Mouse (Mus musculus): Measurements from ENCODE around the gene Ap2a1. TPM values are rescaled to one million over a fixed set of nuclear protein-coding genes. Genes with fewer than 3 reads are reported as not detected.
A peak's percentile ranks its signal among the peaks of the same experiment; 100 is the strongest.

The Ap2a1 gene
- total RNA-seq, 2 experiments from 2014 or later, result 37.1 to 104 TPM

DNA sequence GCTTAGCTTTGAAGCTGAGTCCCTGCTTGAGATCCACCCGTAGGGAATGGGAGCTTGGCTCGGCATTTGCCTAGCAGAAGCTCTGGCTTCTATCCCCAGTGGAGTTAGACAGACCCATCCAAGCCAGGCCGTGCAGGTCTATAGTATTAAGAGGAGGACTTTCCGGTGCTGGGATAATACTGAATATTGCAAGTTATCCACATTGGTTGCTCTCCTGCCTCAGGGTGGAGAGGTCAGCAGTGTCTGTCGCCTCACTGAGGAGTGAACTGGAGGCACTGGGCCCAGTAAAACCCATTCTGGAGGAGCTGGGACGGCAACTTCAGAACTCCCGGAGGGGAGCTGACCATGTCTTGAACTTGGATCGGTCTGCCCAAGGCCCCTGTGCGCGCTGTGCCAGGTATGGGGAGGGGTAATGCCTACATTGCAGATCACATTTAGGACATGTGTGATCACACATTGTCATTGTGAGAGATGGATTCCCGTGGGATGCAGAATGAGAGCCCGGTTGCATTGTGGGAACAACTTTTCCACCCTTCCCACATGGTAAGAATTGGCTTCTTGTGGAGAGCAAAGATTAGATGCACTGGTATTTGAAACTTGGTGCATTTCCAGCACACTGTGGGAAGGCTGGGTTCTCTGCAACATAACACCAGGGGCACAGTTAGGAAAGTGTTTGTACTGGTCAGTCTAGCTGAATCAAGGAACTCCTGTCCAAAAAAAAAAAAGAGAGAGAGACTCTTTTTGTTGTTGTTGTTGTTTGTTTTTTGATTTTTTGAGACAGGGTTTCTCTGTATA lies 25.0 kb upstream of the Ap2a1 start:
- no peak for ATAC-seq (replicated peaks; ENCODE audit: low FRiP score, low TSS enrichment, poor library complexity, severe bottlenecking)

DNA sequence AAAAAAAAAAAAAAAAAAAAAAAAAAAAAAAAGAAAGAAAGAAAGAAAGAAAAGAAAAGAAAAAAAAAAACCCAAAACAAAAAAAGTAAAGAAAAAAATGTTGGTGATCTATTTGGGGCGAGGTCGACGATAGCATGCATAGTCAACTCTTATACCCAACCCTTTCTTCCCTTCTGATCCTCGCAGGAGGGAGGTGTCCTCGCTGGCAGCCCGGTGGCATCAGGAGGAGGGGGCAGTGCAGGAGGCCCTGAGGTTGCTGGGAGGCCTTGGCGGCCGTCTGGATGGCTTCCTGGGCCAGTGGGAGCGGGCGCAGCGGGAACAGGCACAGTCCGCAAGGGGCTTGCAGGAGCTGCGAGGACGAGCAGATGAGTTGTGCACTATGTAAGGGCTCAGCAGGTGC lies 24.3 kb upstream of the Ap2a1 start:
- ATAC-seq (replicated peaks; ENCODE audit: low FRiP score, low TSS enrichment, poor library complexity, severe bottlenecking), result no peak

DNA sequence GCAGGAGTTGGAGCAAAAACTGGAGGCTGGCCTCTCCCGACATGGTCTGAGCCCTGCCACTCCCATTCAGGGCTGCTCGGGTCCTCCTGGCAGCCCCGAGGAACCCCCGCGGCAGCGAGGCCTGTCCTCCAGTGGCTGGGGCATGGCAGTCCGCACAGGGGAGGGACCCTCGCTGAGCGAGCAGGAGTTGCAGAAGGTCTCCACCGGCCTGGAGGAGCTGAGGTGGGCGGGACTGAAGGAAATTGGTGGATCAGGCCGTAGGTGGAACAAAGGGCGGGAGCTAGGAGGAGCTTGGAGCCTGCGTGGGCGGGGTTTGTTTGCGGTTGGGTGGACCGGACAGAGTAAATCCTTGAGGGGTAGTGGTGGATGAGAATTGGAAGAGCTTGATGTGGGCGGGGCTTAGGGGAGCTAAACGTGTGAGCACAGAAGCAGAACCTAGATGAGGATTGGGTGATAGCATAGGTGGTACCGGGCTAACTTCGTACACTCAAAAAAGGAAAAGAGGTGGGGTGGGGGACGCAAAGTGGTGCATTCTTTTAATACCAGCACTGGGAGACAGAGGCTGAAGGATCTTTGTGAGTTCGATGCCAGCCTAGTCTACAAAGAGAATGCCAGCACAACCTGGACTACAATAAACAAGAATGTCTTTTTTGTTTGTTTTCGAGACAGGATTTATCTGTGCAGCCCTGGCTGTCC lies 23.5 kb upstream of the Ap2a1 start:
- ATAC-seq (replicated peaks; ENCODE audit: low FRiP score, low TSS enrichment, poor library complexity, severe bottlenecking), result peak; percentile 85

DNA sequence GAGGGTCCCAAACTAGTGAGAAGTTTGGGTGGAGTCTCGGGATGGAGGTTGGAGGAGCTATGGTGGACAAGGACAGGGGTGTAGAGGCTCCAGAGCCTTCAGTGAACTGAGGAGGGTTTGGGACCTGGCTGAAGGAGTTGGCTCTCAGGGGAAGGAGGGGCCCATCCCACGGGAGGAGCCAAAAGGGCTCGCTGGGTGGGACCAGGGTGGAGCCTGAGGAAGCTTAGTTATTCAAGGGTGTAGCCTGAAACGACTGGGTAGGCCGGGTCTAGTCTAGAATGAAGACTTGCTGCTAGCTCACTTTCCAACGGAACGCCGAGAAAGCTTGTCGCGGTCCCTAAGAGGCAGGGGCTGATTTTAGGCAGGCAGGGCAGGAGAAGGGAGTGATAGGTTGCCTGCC lies 22.7 kb upstream of the Ap2a1 start:
- peak; percentile 82 for ATAC-seq (replicated peaks; ENCODE audit: low FRiP score, low TSS enrichment, poor library complexity, severe bottlenecking)

DNA sequence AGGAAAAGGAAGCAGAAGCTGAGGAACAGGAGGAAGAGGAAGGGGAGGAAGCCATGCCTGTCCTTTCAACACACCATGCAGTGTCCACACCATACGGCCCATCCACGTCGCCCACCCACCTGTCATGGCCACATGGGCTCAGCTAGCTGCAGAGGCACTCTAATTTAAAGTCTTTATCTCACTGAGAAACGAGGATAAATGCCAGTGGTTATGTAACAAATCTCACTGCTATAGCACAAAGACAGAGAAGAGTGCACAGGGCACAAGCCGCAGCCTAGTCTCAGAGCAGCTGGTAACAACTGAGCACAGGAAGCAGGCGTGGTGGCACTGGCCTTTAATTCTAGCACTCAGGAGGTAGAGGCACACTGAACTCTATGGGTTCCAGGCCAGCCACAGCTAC lies 20.6 kb upstream of the Ap2a1 start:
- ATAC-seq (replicated peaks; ENCODE audit: low FRiP score, low TSS enrichment, poor library complexity, severe bottlenecking), result no peak

DNA sequence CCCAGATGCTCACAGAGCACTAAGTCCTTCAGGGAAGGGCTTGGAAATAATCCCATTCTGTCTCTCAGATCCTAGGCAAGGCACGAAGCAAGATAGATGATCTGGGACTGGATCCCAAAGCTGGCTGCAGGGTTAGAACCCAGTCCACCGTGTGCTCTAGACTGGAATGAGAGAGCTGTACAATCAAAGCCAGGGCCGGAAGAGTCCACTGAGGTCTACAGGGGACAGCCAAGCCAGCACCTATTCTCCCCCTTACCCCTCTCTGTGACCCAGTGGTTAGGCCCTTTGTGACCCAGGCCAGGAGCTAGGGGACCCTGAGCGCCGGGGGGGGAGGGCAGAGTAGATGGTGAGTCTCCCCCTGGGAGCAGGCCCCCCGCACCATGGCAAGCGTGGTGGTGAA lies 13.6 kb upstream of the Ap2a1 start, which contains the start of gene Tsks:
Gene Tsks (plus strand): TSS at position 301 of the 400 bp plus-strand sequence.
- ATAC-seq (replicated peaks; ENCODE audit: low FRiP score, low TSS enrichment, poor library complexity, severe bottlenecking), result no peak

DNA sequence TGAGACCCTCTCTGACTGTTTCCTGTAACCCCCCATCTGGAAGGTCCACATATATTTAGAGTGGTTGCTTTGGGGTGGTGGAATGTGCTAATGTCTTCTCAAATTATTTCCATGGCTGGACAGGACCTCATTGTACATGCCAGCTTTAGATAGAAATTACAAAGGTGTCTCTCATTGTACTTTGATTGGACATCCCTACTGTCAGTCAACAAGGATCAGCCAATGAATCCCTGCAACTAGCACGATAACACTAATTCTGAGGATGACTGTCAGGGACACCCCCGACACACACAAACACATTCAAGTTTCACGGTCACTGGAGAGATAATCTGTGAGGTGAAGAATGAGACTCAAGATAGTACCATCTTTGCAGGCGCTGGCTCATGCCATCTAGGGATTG lies 9.4 kb upstream of the Ap2a1 start:
- no peak for ATAC-seq (replicated peaks; ENCODE audit: low FRiP score, low TSS enrichment, poor library complexity, severe bottlenecking)

DNA sequence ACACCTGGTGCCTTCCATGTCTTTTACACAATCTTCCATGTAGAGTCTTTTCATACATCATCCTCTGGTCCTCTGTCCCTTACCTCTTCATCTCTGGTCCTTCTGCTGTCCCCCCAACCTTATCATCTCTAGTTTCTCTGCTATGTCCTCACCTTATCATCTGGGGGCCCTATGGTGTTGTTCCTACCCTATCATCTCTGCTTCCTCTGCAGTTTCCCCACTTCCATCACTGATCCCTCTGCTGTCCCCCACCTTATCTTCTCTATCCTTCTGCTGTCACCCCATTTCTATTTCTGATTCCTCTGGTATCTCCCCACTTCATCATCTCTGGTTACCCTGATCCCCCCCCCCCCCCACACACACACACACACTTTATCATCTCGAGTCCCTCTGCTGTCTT lies 726 bp downstream of the Ap2a1 start:
- peak; percentile 24 for ATAC-seq (replicated peaks; ENCODE audit: low FRiP score, low TSS enrichment, poor library complexity, severe bottlenecking)

DNA sequence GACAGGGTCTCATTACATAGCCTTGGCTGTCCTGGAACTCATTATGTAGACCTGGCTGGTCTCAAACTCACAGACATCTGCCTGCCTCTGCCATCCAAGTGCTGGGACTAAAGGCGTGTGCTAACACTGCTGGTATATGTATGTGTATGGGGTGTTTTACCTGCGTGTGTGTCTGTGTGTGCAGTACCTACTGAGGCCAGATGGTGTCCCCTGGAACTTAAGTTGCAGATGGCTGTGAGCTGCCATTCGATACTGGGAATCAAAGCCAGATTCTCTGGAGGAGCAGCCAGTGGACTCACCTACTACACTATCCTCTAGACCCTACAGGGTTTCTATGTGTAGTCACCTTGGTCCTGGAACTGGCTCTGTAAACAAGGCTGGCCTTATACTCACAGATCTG lies 3.8 kb downstream of the Ap2a1 start:
- no peak for ATAC-seq (replicated peaks; ENCODE audit: low FRiP score, low TSS enrichment, poor library complexity, severe bottlenecking)

DNA sequence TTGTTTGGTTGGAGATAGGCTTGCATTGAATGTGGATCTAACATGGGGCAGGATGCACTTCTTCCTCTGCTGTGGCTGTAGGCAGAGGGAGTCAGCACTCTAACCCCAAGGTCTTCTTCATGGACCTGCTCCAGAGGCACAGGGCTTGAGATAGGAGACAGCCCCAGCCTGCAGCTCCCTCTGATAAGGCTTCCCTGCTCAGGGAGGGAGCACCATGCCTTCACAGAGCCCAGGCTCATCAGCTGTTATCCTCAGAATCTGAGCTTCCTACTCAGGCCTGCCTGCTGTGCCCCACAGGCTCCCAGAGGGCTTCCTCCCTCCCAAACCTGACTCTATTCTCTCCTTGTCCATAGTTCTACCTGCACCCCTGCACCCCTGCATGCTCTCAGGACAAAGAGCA lies 6.8 kb downstream of the Ap2a1 start:
- ATAC-seq (replicated peaks; ENCODE audit: low FRiP score, low TSS enrichment, poor library complexity, severe bottlenecking), result peak; percentile 77

DNA sequence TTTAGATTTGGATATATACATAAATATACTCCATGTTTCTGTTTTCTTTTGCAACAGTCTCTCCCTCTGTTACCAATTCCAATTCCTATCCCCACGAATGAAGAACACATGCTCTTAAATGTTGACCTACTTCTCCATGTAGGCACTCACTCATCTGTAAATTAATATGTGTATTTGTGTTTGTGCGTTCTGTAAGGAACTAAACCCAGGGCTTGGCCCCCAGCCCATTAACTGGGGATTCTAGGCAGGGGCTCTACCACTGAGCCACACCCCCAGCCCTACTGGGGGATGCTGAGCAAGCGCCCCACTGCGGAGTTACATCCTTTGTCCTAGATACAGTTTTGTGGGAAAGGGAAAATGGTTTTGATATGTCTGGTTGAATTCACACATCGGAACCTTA lies 10.2 kb downstream of the Ap2a1 start:
- ATAC-seq (replicated peaks; ENCODE audit: low FRiP score, low TSS enrichment, poor library complexity, severe bottlenecking), result no peak

DNA sequence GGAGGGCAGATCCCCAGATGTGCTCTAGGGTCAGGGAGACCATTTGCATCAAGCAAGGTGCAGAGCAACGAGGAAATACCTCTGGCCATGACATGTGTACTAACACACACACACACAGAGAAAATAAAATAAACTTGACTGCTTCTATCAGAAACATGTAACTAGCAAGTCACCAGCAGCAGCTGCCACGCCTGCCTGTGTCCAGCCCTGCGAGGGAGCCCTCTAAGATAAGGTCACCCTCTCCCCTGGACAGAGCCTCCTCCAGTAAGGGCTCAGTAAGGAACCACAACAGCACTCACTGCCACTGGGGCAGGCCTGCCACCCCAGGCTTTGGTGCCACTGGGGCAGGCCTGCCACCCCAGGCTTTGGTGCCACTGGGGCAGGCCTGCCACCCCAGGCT lies 11.1 kb downstream of the Ap2a1 start:
- ATAC-seq (replicated peaks; ENCODE audit: low FRiP score, low TSS enrichment, poor library complexity, severe bottlenecking), result no peak

DNA sequence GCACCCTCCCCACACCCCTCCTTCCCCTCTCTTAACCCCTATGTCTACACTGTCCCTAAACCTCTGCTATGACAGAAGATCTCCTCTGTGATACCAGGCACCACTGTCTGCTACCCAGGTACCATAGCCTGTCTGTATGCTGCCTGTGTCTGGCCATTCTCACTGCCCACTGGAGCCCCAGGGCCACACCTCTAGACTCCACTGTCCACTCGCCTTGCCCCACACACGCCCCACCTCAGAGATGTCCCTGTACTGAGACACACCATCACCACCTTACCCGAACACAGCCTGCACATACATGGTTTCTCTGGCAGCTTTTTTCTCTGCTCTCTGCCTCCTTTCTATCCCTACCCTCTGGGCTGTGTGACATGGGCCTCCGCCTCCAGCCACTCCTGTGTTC lies 12.4 kb downstream of the Ap2a1 start:
- ATAC-seq (replicated peaks; ENCODE audit: low FRiP score, low TSS enrichment, poor library complexity, severe bottlenecking), result no peak

DNA sequence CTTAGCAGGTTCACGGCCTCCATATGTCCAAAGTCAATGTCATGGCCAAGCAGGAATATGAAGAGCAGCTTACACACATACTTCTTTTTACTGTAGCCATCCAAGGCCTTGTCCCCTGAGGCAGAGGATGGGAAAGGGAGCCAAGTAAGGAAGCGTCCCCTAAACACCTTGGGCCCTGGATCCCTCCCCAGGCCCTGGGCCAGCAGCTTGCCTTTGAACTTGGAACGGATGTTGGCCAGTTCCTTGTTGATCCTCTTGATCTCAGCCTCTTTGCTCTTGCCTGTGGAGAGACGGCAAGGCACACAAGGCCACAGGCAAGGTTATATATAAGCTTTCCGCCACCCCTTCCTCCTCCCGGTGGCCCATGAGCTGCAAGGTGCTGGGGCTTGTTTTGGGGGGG lies 13.1 kb downstream of the Ap2a1 start:
- no peak for ATAC-seq (replicated peaks; ENCODE audit: low FRiP score, low TSS enrichment, poor library complexity, severe bottlenecking)

DNA sequence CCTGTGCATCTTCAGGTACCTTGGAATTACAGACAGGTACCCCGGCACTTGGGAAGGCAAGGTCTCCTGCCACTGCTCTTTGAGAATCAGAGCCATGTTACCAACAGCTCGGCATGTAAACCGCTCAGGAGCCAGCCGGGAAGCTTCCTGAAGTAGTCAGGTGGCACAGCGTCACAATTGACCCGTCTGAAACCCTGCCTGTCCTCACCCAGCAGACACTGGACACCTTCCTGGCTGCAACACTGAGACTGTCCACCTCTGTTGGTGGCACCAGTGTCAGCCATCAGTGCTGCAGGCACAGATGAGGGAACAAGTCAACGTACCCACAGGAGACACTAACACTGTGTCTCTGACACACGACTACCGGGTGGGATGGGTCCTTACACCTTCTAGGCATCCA lies 14.0 kb downstream of the Ap2a1 start:
- no peak for ATAC-seq (replicated peaks; ENCODE audit: low FRiP score, low TSS enrichment, poor library complexity, severe bottlenecking)

DNA sequence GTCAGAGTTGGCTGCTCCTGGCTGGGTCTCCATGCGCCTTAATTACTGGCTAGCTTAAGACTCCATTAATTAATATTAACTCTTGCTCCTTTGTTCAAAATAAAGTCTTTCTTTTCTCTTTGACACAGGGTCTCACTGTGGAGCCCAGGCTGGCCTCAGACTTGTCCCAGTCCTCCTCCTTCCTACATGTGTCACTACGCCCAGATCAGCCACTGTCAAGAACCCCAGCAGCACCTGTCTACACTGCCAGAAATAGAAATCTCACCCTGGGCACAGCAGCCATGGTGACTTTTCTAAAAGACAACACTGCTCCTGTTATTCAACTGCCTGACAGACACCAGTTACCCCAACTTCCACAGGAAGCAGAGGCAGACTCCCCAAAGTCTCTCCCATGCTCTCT lies 14.9 kb downstream of the Ap2a1 start:
- no peak for ATAC-seq (replicated peaks; ENCODE audit: low FRiP score, low TSS enrichment, poor library complexity, severe bottlenecking)

DNA sequence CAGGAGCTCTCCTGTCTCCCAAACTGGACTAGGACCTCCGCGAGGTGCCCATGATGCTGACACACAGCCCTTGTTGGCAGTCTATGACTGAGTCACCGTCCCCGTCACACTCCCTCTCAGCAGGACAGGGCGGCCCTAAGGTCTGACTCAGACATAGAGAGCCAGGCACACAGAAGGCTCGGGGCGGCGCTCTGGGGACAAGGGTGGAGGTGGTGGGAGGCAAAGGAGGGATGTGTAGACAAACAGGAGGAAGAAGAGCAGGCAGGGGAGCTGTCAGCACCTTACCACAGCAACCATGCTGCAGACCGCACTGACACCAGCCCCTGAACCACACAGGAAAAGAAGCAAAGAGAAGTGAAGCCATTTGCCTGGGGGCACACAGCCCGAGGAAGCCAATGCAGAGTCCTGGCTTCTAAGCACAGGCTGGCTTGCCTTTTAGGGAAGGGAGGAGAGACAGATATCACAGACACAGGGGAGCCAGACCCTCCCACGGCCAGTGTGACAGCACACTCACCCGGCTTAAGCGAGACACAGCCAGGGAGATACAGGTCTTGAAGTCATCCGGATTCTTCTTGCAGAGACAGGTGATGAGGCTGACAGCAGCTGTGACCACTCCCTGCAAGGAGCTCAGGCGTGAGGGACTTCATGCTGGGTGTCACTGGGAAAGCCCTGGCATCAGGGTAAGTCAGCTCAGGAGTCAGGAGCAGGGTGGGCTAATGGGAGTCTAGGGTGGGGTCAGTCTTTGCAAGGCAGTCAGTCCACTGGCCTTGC lies 20.4 kb downstream of the Ap2a1 start:
- ATAC-seq (replicated peaks; ENCODE audit: low FRiP score, low TSS enrichment, poor library complexity, severe bottlenecking), result no peak

DNA sequence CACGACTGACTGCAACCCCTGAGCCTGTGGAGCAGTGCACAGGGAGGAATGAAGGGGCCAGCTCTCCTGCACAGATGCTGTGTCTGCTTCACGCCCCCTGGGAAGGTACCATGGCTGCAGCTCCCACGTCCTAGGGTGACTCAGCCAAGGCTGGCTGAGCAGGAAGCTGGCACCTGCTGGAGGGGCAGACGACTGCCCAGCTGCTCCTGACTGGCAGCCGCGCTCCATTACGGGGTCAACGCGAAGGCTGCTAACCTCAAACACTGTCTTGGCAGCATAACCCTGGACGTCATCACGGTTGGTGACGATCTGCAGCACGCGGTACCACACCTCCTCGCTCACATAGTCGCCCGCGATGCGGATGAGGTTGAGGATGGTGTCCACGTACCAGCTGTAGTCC lies 23.9 kb downstream of the Ap2a1 start:
- no peak for ATAC-seq (replicated peaks; ENCODE audit: low FRiP score, low TSS enrichment, poor library complexity, severe bottlenecking)

DNA sequence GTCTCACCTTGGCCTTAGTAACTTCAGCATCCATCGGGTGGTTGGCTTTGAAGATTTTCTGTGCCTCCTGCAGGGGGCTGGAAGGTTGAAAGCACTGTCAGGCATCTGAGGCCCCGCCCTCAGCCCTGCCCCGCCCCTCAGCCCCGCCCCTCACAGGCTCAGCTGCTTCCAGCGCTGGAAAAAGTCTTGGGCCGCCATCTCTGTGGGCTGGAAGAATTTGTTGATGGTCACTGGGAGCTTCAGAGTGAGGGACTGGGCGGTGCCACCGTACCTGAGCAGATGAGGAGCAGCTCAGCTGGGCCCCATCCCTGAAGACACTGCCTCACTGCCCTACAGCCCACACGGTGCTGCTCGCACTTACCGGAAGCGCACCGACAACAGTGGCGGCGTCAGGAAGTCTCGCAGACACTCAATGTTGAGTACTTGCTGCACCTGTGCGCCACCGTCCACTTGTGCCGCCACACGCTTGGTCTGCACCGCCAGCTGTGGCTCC lies 28.0 kb downstream of the Ap2a1 start:
- peak; percentile 31 for ATAC-seq (replicated peaks; ENCODE audit: low FRiP score, low TSS enrichment, poor library complexity, severe bottlenecking)

DNA sequence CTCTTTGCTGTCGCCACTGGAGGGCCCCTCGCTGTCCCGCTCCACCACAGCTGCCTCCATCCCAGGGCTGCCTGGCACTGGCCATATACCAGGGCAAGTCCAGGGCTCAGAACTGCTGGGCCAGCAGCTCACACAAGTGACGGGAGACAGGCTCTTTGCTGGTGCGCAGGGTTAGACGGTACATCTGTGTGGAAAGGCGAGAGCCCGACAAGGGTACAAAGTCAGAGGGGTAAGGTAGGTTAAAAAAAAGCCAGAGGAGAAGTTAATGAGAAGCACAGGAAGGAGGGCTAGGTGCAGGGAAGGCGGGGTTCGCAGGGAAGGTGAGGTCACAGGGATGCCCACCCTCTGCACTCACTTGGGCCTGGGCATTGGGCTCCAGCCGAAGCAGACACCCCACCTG lies 28.7 kb downstream of the Ap2a1 start:
- no peak for ATAC-seq (replicated peaks; ENCODE audit: low FRiP score, low TSS enrichment, poor library complexity, severe bottlenecking)
